Mouse (Mus musculus) hindbrain, embryonic 16.5 days (tissue): ENCODE data around the gene Psmc3. TPM values are rescaled to one million over a fixed set of nuclear protein-coding genes. Genes with fewer than 3 reads are reported as not detected.

Source experiments
- ATAC-seq: fragments of 200-750 bp; cut with Nextera tagmentation; 2 replicates; pipeline ENCODE4 v1.8.0; 2017; ENCODE audit warnings: moderate TSS enrichment, moderate library complexity
- H3K27ac ChIP-seq: fragments of 300-500 bp; sonication (generic); 2 replicates; pipeline ENCODE4 v1.5.1; 2014; ENCODE audit warnings: low read depth, mild to moderate bottlenecking, control low read depth, low read length, moderate library complexity
- H3K27me3 ChIP-seq: fragments of 300-500 bp; sonication (generic); replicated peaks from 2 replicates; pipeline ENCODE4 v1.6.1; 2014; ENCODE audit warnings: low read length; ENCODE audit not compliant: control insufficient read depth, insufficient read depth
- H3K36me3 ChIP-seq: fragments of 300-500 bp; sonication (generic); 2 replicates; pipeline ENCODE4 v1.6.1; 2014; ENCODE audit warnings: mild to moderate bottlenecking, low read length, moderate library complexity, mixed read lengths; ENCODE audit not compliant: control insufficient read depth, insufficient read depth
- H3K4me1 ChIP-seq: fragments of 300-500 bp; sonication (generic); 2 replicates; pipeline ENCODE4 v1.6.1; 2014; ENCODE audit warnings: low read depth, low read length; ENCODE audit not compliant: control insufficient read depth, insufficient read depth
- H3K4me2 ChIP-seq: fragments of 300-500 bp; sonication (generic); 2 replicates; pipeline ENCODE4 v1.6.1; 2014; ENCODE audit warnings: mild to moderate bottlenecking, low read length, control low read depth, moderate library complexity
- H3K4me3 ChIP-seq: fragments of 300-500 bp; sonication (generic); 2 replicates; pipeline ENCODE4 v1.5.1; 2014; ENCODE audit warnings: mild to moderate bottlenecking, low read length, control low read depth, moderate library complexity
- H3K9ac ChIP-seq: fragments of 300-500 bp; sonication (generic); 2 replicates; pipeline ENCODE4 v1.6.1; 2014; ENCODE audit warnings: low read depth, mild to moderate bottlenecking, control low read depth, low read length, moderate library complexity
- H3K9me3 ChIP-seq: fragments of 300-500 bp; sonication (generic); 2 replicates; pipeline ENCODE4 v1.6.1; 2014; ENCODE audit warnings: mild to moderate bottlenecking, low read length, moderate library complexity; ENCODE audit not compliant: control insufficient read depth
- WGBS: fragments of 180-500 bp; shearing (Covaris S2); extraction: QIAGEN DNeasy Blood & Tissue Kit; methylation state at CpG from one replicate; pipeline ENCODE4 v1.1.7; 2014; 5-methylcytosine and 5-hydroxymethylcytosine counted together
- polyA plus RNA-seq: library from polyadenylated mRNA; unstranded; fragments of >200 nt; fragmentation: Nextera tagmentation; extraction: Ambion mirVana; gene quantifications from 2 replicates; pipeline ENCODE4 v1.2.1, GENCODE M21; 2015

The Psmc3 gene
- polyA plus RNA-seq, 1 experiment from 2014 or later, result 229 TPM

- Histone ChIP-seq H3K27me3 (no peaks in the 10 kb centered on the region), H3K9me3 (no peaks in the 10 kb centered on the region), H3K36me3 (peaks cover 37% of the 10 kb centered on the region), H3K9ac (no peak overlapping the region), H3K4me3 (no peak overlapping the region), H3K4me1 (no peaks in the 10 kb centered on the region), H3K4me2 (no peak overlapping the region), H3K27ac (no peak overlapping the region)
- no peak; the same call in 1 of the 2 replicates for ATAC-seq
- WGBS, result 92% methylated on average over 16 of the region's 16 CpGs
Observed at GRCm38 (mm10) chr2:91062779-91063606, 9.2 kb downstream of the Psmc3 start.

GRCm38 (mm10) chr2:91064211-91064610, 10.4 kb downstream of the Psmc3 start:
- no peak for ATAC-seq
- H3K27me3 ChIP-seq, result no peaks in the 10 kb centered on the region
- H3K9me3 ChIP-seq, result no peaks in the 10 kb centered on the region
- no peak overlapping the region for H3K27ac ChIP-seq
- H3K4me2 ChIP-seq, result no peak overlapping the region
- H3K4me3 ChIP-seq, result no peak overlapping the region
- H3K36me3 ChIP-seq, result peaks cover 28% of the 10 kb centered on the region
- no peak overlapping the region for H3K9ac ChIP-seq
- H3K4me1 ChIP-seq, result peaks cover 11% of the 10 kb centered on the region
- WGBS, result 82% methylated on average over 6 of the region's 6 CpGs

- no peak overlapping the region for H3K4me3 ChIP-seq
- peaks cover 27% of the 10 kb centered on the region for H3K36me3 ChIP-seq
- H3K27ac ChIP-seq, result no peak overlapping the region
- H3K9me3 ChIP-seq, result no peaks in the 10 kb centered on the region
- H3K27me3 ChIP-seq, result no peaks in the 10 kb centered on the region
- no peak overlapping the region for H3K9ac ChIP-seq
- no peak for ATAC-seq
- H3K4me1 ChIP-seq, result peaks cover 15% of the 10 kb centered on the region
- H3K4me2 ChIP-seq, result no peak overlapping the region
- whole genome bisulfite sequencing, result 44% methylated on average over 3 of the region's 3 CpGs
Observed at GRCm38 (mm10) chr2:91065544-91065943, 11.7 kb downstream of the Psmc3 start.

GRCm38 (mm10) chr2:91066455-91066854, 12.6 kb downstream of the Psmc3 start:
- no peak overlapping the region for H3K27ac ChIP-seq
- no peak overlapping the region for H3K4me2 ChIP-seq
- no peaks in the 10 kb centered on the region for H3K9me3 ChIP-seq
- no peaks in the 10 kb centered on the region for H3K27me3 ChIP-seq
- no peak overlapping the region for H3K9ac ChIP-seq
- 67% methylated on average over 3 of the region's 3 CpGs for WGBS
- ATAC-seq, result no peak
- H3K4me3 ChIP-seq, result no peak overlapping the region
- H3K4me1 ChIP-seq, result peaks cover 23% of the 10 kb centered on the region
- H3K36me3 ChIP-seq, result peaks cover 24% of the 10 kb centered on the region

- Histone ChIP-seq H3K27ac (no peak overlapping the region), H3K9ac (peak overlapping the region; percentile 86), H3K27me3 (no peaks in the 10 kb centered on the region), H3K36me3 (peaks cover 9% of the 10 kb centered on the region), H3K9me3 (no peaks in the 10 kb centered on the region), H3K4me1 (peaks cover 23% of the 10 kb centered on the region), H3K4me3 (peak overlapping the region; percentile 80), H3K4me2 (peak overlapping the region; percentile 89)
- ATAC-seq, result no peak
- WGBS, result 56% methylated on average over 13 of the region's 13 CpGs
Observed at GRCm38 (mm10) chr2:91068162-91068871, 14.5 kb downstream of the Psmc3 start.

GRCm38 (mm10) chr2:91068872-91069165, 15.0 kb downstream of the Psmc3 start:
- ATAC-seq, result no peak
- 47% methylated on average over 6 of the region's 6 CpGs for WGBS
- Histone ChIP-seq H3K4me3 (peak overlapping the region; percentile 80), H3K36me3 (peaks cover 8% of the 10 kb centered on the region), H3K9ac (peak overlapping the region; percentile 86), H3K27ac (no peak overlapping the region), H3K4me1 (peaks cover 23% of the 10 kb centered on the region), H3K9me3 (no peaks in the 10 kb centered on the region), H3K27me3 (no peaks in the 10 kb centered on the region), H3K4me2 (peak overlapping the region; percentile 89)

- Histone ChIP-seq H3K4me1 (peaks cover 23% of the 10 kb centered on the region), H3K36me3 (peaks cover 2% of the 10 kb centered on the region; the same call in 1 of the 2 replicates), H3K9me3 (no peaks in the 10 kb centered on the region), H3K4me2 (peak overlapping the region; percentile 89), H3K4me3 (peak overlapping the region; percentile 80), H3K9ac (peak overlapping the region; percentile 86), H3K27ac (peak overlapping the region; percentile 81), H3K27me3 (no peaks in the 10 kb centered on the region)
- WGBS, result 8% methylated on average over 14 of the region's 14 CpGs
- no peak for ATAC-seq
Observed at GRCm38 (mm10) chr2:91069306-91070000, 15.6 kb downstream of the Psmc3 start.

- H3K9ac ChIP-seq, result peak within 1 kb of the TSS; percentile 86
- no peaks in the 10 kb centered on the region for H3K36me3 ChIP-seq
- peaks cover 23% of the 10 kb centered on the region for H3K4me1 ChIP-seq
- H3K27ac ChIP-seq, result peak within 1 kb of the TSS; percentile 81
- peak; percentile 98 for ATAC-seq
- under 1% methylated on average over 66 of the region's 69 CpGs for WGBS
- H3K9me3 ChIP-seq, result no peaks in the 10 kb centered on the region
- H3K4me3 ChIP-seq, result peak within 1 kb of the TSS; percentile 80
- H3K27me3 ChIP-seq, result no peaks in the 10 kb centered on the region
- peak within 1 kb of the TSS; percentile 89 for H3K4me2 ChIP-seq
Observed at GRCm38 (mm10) chr2:91070076-91070800, 16.4 kb downstream of the Psmc3 start, which contains the start of gene Slc39a13. TSS of gene Slc39a13 (minus strand) at chr2:91070417.
